29 mouse cellular contexts compared by ENCODE assay signal in the genomic region with DNA sequence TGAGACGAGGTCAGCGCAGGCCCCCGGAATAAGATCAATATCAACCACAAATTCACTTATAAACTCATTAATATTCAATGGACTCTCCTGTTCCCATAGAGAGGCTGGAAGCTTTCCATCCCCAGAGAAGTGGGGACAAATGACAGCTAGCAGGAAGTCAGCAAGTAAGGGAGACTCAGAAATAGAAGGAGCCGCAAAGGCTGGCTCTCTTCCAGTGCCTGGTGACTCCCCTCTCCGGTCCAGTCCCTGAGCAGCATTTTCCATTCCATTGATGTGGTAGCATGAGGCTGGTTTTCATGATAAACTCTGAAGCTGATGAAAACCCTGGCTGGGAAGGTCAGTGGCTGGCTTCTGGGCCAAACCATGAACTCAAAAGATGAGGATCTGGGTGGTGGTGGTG. TPM values are rescaled to one million over a fixed set of nuclear protein-coding genes. Genes with fewer than 3 reads are reported as not detected.
A peak's percentile ranks its signal among the peaks of the same experiment; 100 is the strongest.
DNase-seq lines count a peak whose midpoint lies in the region; ATAC-seq and TF ChIP-seq lines count a peak whose summit lies in the region.
"Had no signal": no experiment of that assay in that cellular context is flagged by ENCODE, and none has a peak within 500 bp of the region (broad histone marks: within the 10 kb centered on the region; RNA-seq: fewer than 3 reads in every experiment).

No protein-coding gene starts in this region.

- peak; percentile 51 to 59 for DNase-seq in cerebellum, postnatal 10 days
- DNase-seq in cerebellum, adult 9-10 months = no peak
- peak; percentile 47 for DNase-seq in hindbrain, postnatal 0 days (ENCODE audit: low spot score)
- peak; percentile 40 for DNase-seq in lung, postnatal 10 days
- DNase-seq in lung, postnatal 0 days (ENCODE audit: low spot score) = no peak
- peak; percentile 41 for DNase-seq in brain, adult 2 months (ENCODE audit: low read depth, low spot score)
- DNase-seq: adrenal gland, postnatal 25 days; cerebellum, adult 18-20 months; gastrocnemius, postnatal 10 days; kidney, postnatal 4 days; liver, embryonic 13.5 days; lung, adult 18-20 months; right cerebral cortex, adult 18-20 months; spleen, adult 18-20 months; thymus, postnatal 14 days had no signal

- TF ChIP-seq CTCF in hindbrain, postnatal 0 days (IDR thresholded peaks at IDR 0.05; ENCODE audit: low read depth) = no peak
- no peak for TF ChIP-seq CTCF in lung, postnatal 0 days (IDR thresholded peaks at IDR 0.05)

- H3K4me2 ChIP-seq in hindbrain, postnatal 0 days (ENCODE audit: low read depth, low read length) = no peak overlapping the region
- H3K4me2 ChIP-seq in hindbrain, embryonic 13.5 days = no peak overlapping the region
- H3K4me2 ChIP-seq in lung, postnatal 0 days (replicated peaks; ENCODE audit: low read depth, low read length) = no peak overlapping the region
- H3K4me2 ChIP-seq: embryonic facial prominence, embryonic 15.5 days; forebrain, embryonic 13.5 days; hindbrain, embryonic 12.5 days; kidney, embryonic 15.5 days; limb, embryonic 15.5 days; liver, embryonic 13.5 days; midbrain, embryonic 13.5 days had no signal

- H3K36me3 ChIP-seq in hindbrain, postnatal 0 days (ENCODE audit: insufficient read depth, low read length) = no peaks in the 10 kb centered on the region
- no peaks in the 10 kb centered on the region for H3K36me3 ChIP-seq in hindbrain, embryonic 13.5 days
- no peaks in the 10 kb centered on the region for H3K36me3 ChIP-seq in lung, postnatal 0 days (ENCODE audit: insufficient read depth, low read length)
- H3K36me3 ChIP-seq: embryonic facial prominence, embryonic 10.5 days; embryonic facial prominence, embryonic 15.5 days; G1E; heart, embryonic 10.5 days; hindbrain, embryonic 12.5 days; kidney, embryonic 15.5 days; limb, embryonic 10.5 days; limb, embryonic 15.5 days; liver, embryonic 13.5 days; midbrain, embryonic 13.5 days had no signal

- peaks cover 7% of the 10 kb centered on the region; the same call in 1 of the 2 replicates for H3K4me1 ChIP-seq in hindbrain, postnatal 0 days (ENCODE audit: insufficient read depth, low read length)
- H3K4me1 ChIP-seq in hindbrain, embryonic 13.5 days (replicated peaks) = peaks cover 10% of the 10 kb centered on the region; the same call in 1 of the 2 replicates
- no peaks in the 10 kb centered on the region for H3K4me1 ChIP-seq in lung, postnatal 0 days (ENCODE audit: insufficient read depth, low read depth, low read length)
- H3K4me1 ChIP-seq: embryonic facial prominence, embryonic 10.5 days; embryonic facial prominence, embryonic 15.5 days; heart, embryonic 10.5 days; hindbrain, embryonic 12.5 days; kidney, embryonic 15.5 days; limb, embryonic 10.5 days; limb, embryonic 15.5 days; liver, embryonic 13.5 days had no signal

- no peak overlapping the region for H3K9ac ChIP-seq in hindbrain, postnatal 0 days (replicated peaks; ENCODE audit: low read length)
- H3K9ac ChIP-seq in hindbrain, embryonic 13.5 days = no peak overlapping the region
- no peak overlapping the region for H3K9ac ChIP-seq in lung, postnatal 0 days (replicated peaks; ENCODE audit: low read depth)
- H3K9ac ChIP-seq: embryonic facial prominence, embryonic 15.5 days; forebrain, embryonic 13.5 days; hindbrain, embryonic 12.5 days; kidney, embryonic 15.5 days; limb, embryonic 15.5 days; liver, embryonic 13.5 days; midbrain, embryonic 13.5 days had no signal

- no peak for TF ChIP-seq EP300 in lung, postnatal 0 days (IDR thresholded peaks at IDR 0.05)

- no peaks in the 10 kb centered on the region for H3K9me3 ChIP-seq in hindbrain, postnatal 0 days (ENCODE audit: low read length)
- no peaks in the 10 kb centered on the region for H3K9me3 ChIP-seq in hindbrain, embryonic 13.5 days
- no peaks in the 10 kb centered on the region for H3K9me3 ChIP-seq in lung, postnatal 0 days (ENCODE audit: low read length)
- H3K9me3 ChIP-seq: embryonic facial prominence, embryonic 15.5 days; forebrain, embryonic 13.5 days; heart, embryonic 10.5 days; hindbrain, embryonic 12.5 days; kidney, embryonic 15.5 days; limb, embryonic 10.5 days; limb, embryonic 15.5 days; liver, embryonic 13.5 days; midbrain, embryonic 13.5 days had no signal

- H3K4me3 ChIP-seq in hindbrain, postnatal 0 days (ENCODE audit: low read length) = no peak overlapping the region
- H3K4me3 ChIP-seq in hindbrain, embryonic 13.5 days = no peak overlapping the region
- H3K4me3 ChIP-seq in lung, postnatal 0 days (ENCODE audit: low read depth, low read length) = no peak overlapping the region
- H3K4me3 ChIP-seq: embryonic facial prominence, embryonic 10.5 days; embryonic facial prominence, embryonic 15.5 days; forebrain, embryonic 13.5 days; heart, embryonic 10.5 days; hindbrain, embryonic 12.5 days; kidney, embryonic 15.5 days; limb, embryonic 10.5 days; limb, embryonic 15.5 days; liver, embryonic 13.5 days; midbrain, embryonic 13.5 days had no signal

- no peak for ATAC-seq in hindbrain, postnatal 0 days
- no peak for ATAC-seq in hindbrain, embryonic 13.5 days (ENCODE audit: low FRiP score)
- no peak for ATAC-seq in lung, postnatal 0 days
- ATAC-seq: forebrain, embryonic 13.5 days; intestine, postnatal 0 days; midbrain, embryonic 13.5 days; Patski had no signal

- H3K27me3 ChIP-seq in hindbrain, postnatal 0 days (ENCODE audit: insufficient read depth, low read length) = no peaks in the 10 kb centered on the region
- no peaks in the 10 kb centered on the region for H3K27me3 ChIP-seq in hindbrain, embryonic 13.5 days
- no peaks in the 10 kb centered on the region for H3K27me3 ChIP-seq in lung, postnatal 0 days (replicated peaks; ENCODE audit: insufficient read depth, low read length)
- H3K27me3 ChIP-seq: embryonic facial prominence, embryonic 15.5 days; forebrain, embryonic 13.5 days; hindbrain, embryonic 12.5 days; kidney, embryonic 15.5 days; limb, embryonic 15.5 days; liver, embryonic 13.5 days; midbrain, embryonic 13.5 days; Patski had no signal

- no peak overlapping the region for H3K27ac ChIP-seq in hindbrain, postnatal 0 days
- H3K27ac ChIP-seq in hindbrain, embryonic 13.5 days = no peak overlapping the region
- H3K27ac ChIP-seq in lung, postnatal 0 days (ENCODE audit: low read length) = no peak overlapping the region
- H3K27ac ChIP-seq: embryonic facial prominence, embryonic 10.5 days; embryonic facial prominence, embryonic 15.5 days; forebrain, embryonic 13.5 days; heart, embryonic 10.5 days; hindbrain, embryonic 12.5 days; kidney, embryonic 15.5 days; limb, embryonic 10.5 days; limb, embryonic 15.5 days; liver, embryonic 13.5 days; macrophage; midbrain, embryonic 13.5 days had no signal

- 61% methylated on average over 5 of the region's 5 CpGs for WGBS in hindbrain, postnatal 0 days
- 79% methylated on average over 5 of the region's 5 CpGs for WGBS in hindbrain, embryonic 13.5 days
- 75% methylated on average over 5 of the region's 5 CpGs for WGBS in lung, postnatal 0 days

RNA-seq across cellular contexts. Expression of gene Kazn, which starts 44.7 kb away (rescaled TPM):
- total RNA-seq in hindbrain, postnatal 0 days (2014; rRNA removed) = 74.3 and 78.3 TPM in 2 replicates
- 19.3 and 20.9 TPM in 2 replicates for polyA plus RNA-seq in hindbrain, postnatal 0 days (2015; fragmentation: Nextera tagmentation; extraction: Ambion mirVana)
- polyA plus RNA-seq in hindbrain, embryonic 13.5 days (2015; fragmentation: Nextera tagmentation; extraction: Ambion mirVana) = 17.9 and 19.1 TPM in 2 replicates
- 6.0 and 8.6 TPM in 2 replicates for polyA plus RNA-seq in lung, postnatal 0 days (2015; fragmentation: Nextera tagmentation; extraction: Ambion mirVana)
- polyA plus RNA-seq: G1E, macrophage had no signal

Comparison
In these comparisons a context has a peak if more than half of its experiments do, and no peak if none do; other contexts are left out.
1. DNase-seq: peak in cerebellum, postnatal 10 days (2 of 2), hindbrain, postnatal 0 days (single experiment), lung, postnatal 10 days (single experiment) and brain, adult 2 months (single experiment); none in cerebellum, adult 9-10 months (single experiment) and lung, postnatal 0 days (single experiment).